Mouse (Mus musculus) heart, embryonic 15.5 days (tissue): Measurements from ENCODE around the gene Slc26a8. TPM values are rescaled to one million over a fixed set of nuclear protein-coding genes. Genes with fewer than 3 reads are reported as not detected.

ENCODE experiments used
- ATAC-seq: fragments of 200-750 bp; cut with Nextera tagmentation; replicated peaks from 2 replicates; pipeline ENCODE4 v1.8.0; 2017; ENCODE audit warnings: low read depth, moderate TSS enrichment; ENCODE audit not compliant: insufficient number of reproducible peaks, insufficient read depth, low FRiP score
- H3K27ac ChIP-seq: fragments of 300-500 bp; sonication (generic); 2 replicates; pipeline ENCODE4 v1.5.1; 2015; ENCODE audit warnings: mild to moderate bottlenecking, inconsistent platforms
- H3K27me3 ChIP-seq: fragments of 300-500 bp; sonication (generic); 2 replicates; pipeline ENCODE4 v1.6.1; 2015; ENCODE audit warnings: inconsistent platforms
- H3K36me3 ChIP-seq: fragments of 300-500 bp; sonication (generic); 2 replicates; pipeline ENCODE4 v1.6.1; 2015; ENCODE audit warnings: mild to moderate bottlenecking, inconsistent platforms
- H3K4me1 ChIP-seq: fragments of 300-500 bp; sonication (generic); replicated peaks from 2 replicates; pipeline ENCODE4 v1.6.1; 2015; ENCODE audit warnings: inconsistent platforms
- H3K4me2 ChIP-seq: fragments of 300-500 bp; sonication (generic); 2 replicates; pipeline ENCODE4 v1.6.1; 2015; ENCODE audit warnings: inconsistent platforms, mild to moderate bottlenecking, moderate library complexity
- H3K4me3 ChIP-seq: fragments of 300-500 bp; sonication (generic); 2 replicates; pipeline ENCODE4 v1.5.1; 2015; ENCODE audit warnings: mild to moderate bottlenecking, inconsistent platforms
- H3K9ac ChIP-seq: fragments of 300-500 bp; sonication (generic); 2 replicates; pipeline ENCODE4 v1.6.1; 2015; ENCODE audit warnings: mild to moderate bottlenecking, inconsistent platforms
- H3K9me3 ChIP-seq: fragments of 300-500 bp; sonication (generic); replicated peaks from 2 replicates; pipeline ENCODE4 v1.6.1; 2016; ENCODE audit warnings: inconsistent platforms
- WGBS: fragments of 180-500 bp; shearing (Covaris S2); methylation state at CpG from one replicate; pipeline ENCODE4 v1.1.7; 2015; ENCODE audit warnings: mixed read lengths; 5-methylcytosine and 5-hydroxymethylcytosine counted together
- polyA plus RNA-seq: library from polyadenylated mRNA; unstranded; fragments of >200 nt; fragmentation: Nextera tagmentation; extraction: Ambion mirVana; gene quantifications from 2 replicates; pipeline ENCODE4 v1.2.1, GENCODE M21; 2015

Slc26a8 gene
- polyA plus RNA-seq, 1 experiment from 2014 or later = 0.23 TPM

GRCm38 (mm10) chr17:28711237-28711636, 21.2 kb upstream of the Slc26a8 start:
- Histone ChIP-seq H3K4me1 (peaks cover 29% of the 10 kb centered on the region), H3K9ac (no peak overlapping the region), H3K9me3 (no peaks in the 10 kb centered on the region), H3K36me3 (peaks cover 25% of the 10 kb centered on the region), H3K4me3 (no peak overlapping the region), H3K27me3 (no peaks in the 10 kb centered on the region), H3K4me2 (no peak overlapping the region), H3K27ac (no peak overlapping the region)
- ATAC-seq = no peak
- WGBS = 87% methylated on average over 6 of the region's 6 CpGs

GRCm38 (mm10) chr17:28710291-28710688, 20.3 kb upstream of the Slc26a8 start:
- peaks cover 17% of the 10 kb centered on the region for H3K36me3 ChIP-seq
- peaks cover 29% of the 10 kb centered on the region for H3K4me1 ChIP-seq
- no peak overlapping the region for H3K27ac ChIP-seq
- no peak overlapping the region for H3K4me2 ChIP-seq
- 85% methylated on average over 8 of the region's 8 CpGs for WGBS
- no peaks in the 10 kb centered on the region for H3K9me3 ChIP-seq
- H3K9ac ChIP-seq = no peak overlapping the region
- H3K27me3 ChIP-seq = no peaks in the 10 kb centered on the region
- no peak overlapping the region for H3K4me3 ChIP-seq
- ATAC-seq = no peak

- Histone ChIP-seq H3K36me3 (peaks cover 11% of the 10 kb centered on the region), H3K27ac (no peak overlapping the region), H3K9me3 (no peaks in the 10 kb centered on the region), H3K4me2 (no peak overlapping the region), H3K4me1 (peaks cover 33% of the 10 kb centered on the region), H3K27me3 (no peaks in the 10 kb centered on the region), H3K4me3 (no peak overlapping the region), H3K9ac (no peak overlapping the region)
- WGBS = 82% methylated on average over 8 of the region's 8 CpGs
- ATAC-seq = no peak
These were observed 19.7 kb upstream of the Slc26a8 start for GRCm38 (mm10) chr17:28709552-28710290.

GRCm38 (mm10) chr17:28708989-28709388, 19.0 kb upstream of the Slc26a8 start:
- H3K9me3 ChIP-seq = no peaks in the 10 kb centered on the region
- no peaks in the 10 kb centered on the region for H3K27me3 ChIP-seq
- H3K4me3 ChIP-seq = no peak overlapping the region
- ATAC-seq = no peak
- peaks cover 33% of the 10 kb centered on the region for H3K4me1 ChIP-seq
- WGBS = 44% methylated on average over 2 of the region's 2 CpGs
- H3K27ac ChIP-seq = no peak overlapping the region
- no peak overlapping the region for H3K4me2 ChIP-seq
- no peak overlapping the region for H3K9ac ChIP-seq
- H3K36me3 ChIP-seq = peaks cover 4% of the 10 kb centered on the region

GRCm38 (mm10) chr17:28707816-28708215, 17.8 kb upstream of the Slc26a8 start:
- no peak overlapping the region for H3K4me2 ChIP-seq
- peaks cover 36% of the 10 kb centered on the region for H3K4me1 ChIP-seq
- ATAC-seq = no peak
- no peaks in the 10 kb centered on the region for H3K9me3 ChIP-seq
- 84% methylated on average over 2 of the region's 2 CpGs for WGBS
- no peaks in the 10 kb centered on the region for H3K27me3 ChIP-seq
- no peaks in the 10 kb centered on the region for H3K36me3 ChIP-seq
- no peak overlapping the region for H3K4me3 ChIP-seq
- no peak overlapping the region for H3K9ac ChIP-seq
- H3K27ac ChIP-seq = no peak overlapping the region

- no peak overlapping the region for H3K4me3 ChIP-seq
- no peaks in the 10 kb centered on the region for H3K9me3 ChIP-seq
- H3K27ac ChIP-seq = no peak overlapping the region
- no peak overlapping the region for H3K9ac ChIP-seq
- no peak for ATAC-seq
- H3K4me1 ChIP-seq = peaks cover 36% of the 10 kb centered on the region
- WGBS = 90% methylated on average over 3 of the region's 3 CpGs
- H3K36me3 ChIP-seq = no peaks in the 10 kb centered on the region
- H3K4me2 ChIP-seq = no peak overlapping the region
- H3K27me3 ChIP-seq = no peaks in the 10 kb centered on the region
These were observed 17.1 kb upstream of the Slc26a8 start for GRCm38 (mm10) chr17:28707136-28707627.

GRCm38 (mm10) chr17:28706697-28707096, 16.7 kb upstream of the Slc26a8 start:
- no peak for ATAC-seq
- H3K27me3 ChIP-seq = no peaks in the 10 kb centered on the region
- H3K27ac ChIP-seq = no peak overlapping the region
- no peak overlapping the region for H3K9ac ChIP-seq
- H3K9me3 ChIP-seq = no peaks in the 10 kb centered on the region
- H3K4me3 ChIP-seq = no peak overlapping the region
- H3K4me1 ChIP-seq = peaks cover 36% of the 10 kb centered on the region
- WGBS = 28% methylated on average over 1 of the region's 1 CpGs
- H3K4me2 ChIP-seq = no peak overlapping the region
- H3K36me3 ChIP-seq = no peaks in the 10 kb centered on the region

- no peak overlapping the region for H3K4me3 ChIP-seq
- no peaks in the 10 kb centered on the region for H3K9me3 ChIP-seq
- no peak overlapping the region for H3K9ac ChIP-seq
- H3K4me2 ChIP-seq = no peak overlapping the region
- H3K4me1 ChIP-seq = peaks cover 33% of the 10 kb centered on the region
- whole genome bisulfite sequencing = 34% methylated on average over 2 of the region's 2 CpGs
- ATAC-seq = no peak
- H3K36me3 ChIP-seq = no peaks in the 10 kb centered on the region
- H3K27ac ChIP-seq = peak overlapping the region; percentile 53
- no peaks in the 10 kb centered on the region for H3K27me3 ChIP-seq
These were observed 12.6 kb upstream of the Slc26a8 start for GRCm38 (mm10) chr17:28702646-28703045.

- no peaks in the 10 kb centered on the region for H3K9me3 ChIP-seq
- ATAC-seq = no peak
- WGBS = 74% methylated on average over 3 of the region's 3 CpGs
- no peak overlapping the region for H3K4me3 ChIP-seq
- H3K9ac ChIP-seq = no peak overlapping the region
- H3K4me1 ChIP-seq = peaks cover 40% of the 10 kb centered on the region
- H3K4me2 ChIP-seq = no peak overlapping the region
- peak overlapping the region; percentile 53 for H3K27ac ChIP-seq
- H3K36me3 ChIP-seq = no peaks in the 10 kb centered on the region
- no peaks in the 10 kb centered on the region for H3K27me3 ChIP-seq
These were observed 11.7 kb upstream of the Slc26a8 start for GRCm38 (mm10) chr17:28701737-28702136.

- Histone ChIP-seq H3K27ac (no peak overlapping the region), H3K36me3 (no peaks in the 10 kb centered on the region), H3K27me3 (no peaks in the 10 kb centered on the region), H3K4me1 (peaks cover 43% of the 10 kb centered on the region), H3K9me3 (no peaks in the 10 kb centered on the region), H3K4me3 (no peak overlapping the region), H3K4me2 (no peak overlapping the region), H3K9ac (no peak overlapping the region)
- ATAC-seq = no peak
- 88% methylated on average over 4 of the region's 4 CpGs for WGBS
These were observed 11.1 kb upstream of the Slc26a8 start for GRCm38 (mm10) chr17:28701171-28701570.

GRCm38 (mm10) chr17:28699789-28700188, 9.8 kb upstream of the Slc26a8 start:
- no peaks in the 10 kb centered on the region for H3K9me3 ChIP-seq
- ATAC-seq = no peak
- H3K36me3 ChIP-seq = no peaks in the 10 kb centered on the region
- H3K27ac ChIP-seq = no peak overlapping the region
- no peak overlapping the region for H3K4me2 ChIP-seq
- no peak overlapping the region for H3K4me3 ChIP-seq
- H3K9ac ChIP-seq = no peak overlapping the region
- H3K27me3 ChIP-seq = no peaks in the 10 kb centered on the region
- peaks cover 40% of the 10 kb centered on the region for H3K4me1 ChIP-seq
- WGBS = 69% methylated on average over 7 of the region's 7 CpGs

GRCm38 (mm10) chr17:28698672-28699071, 8.6 kb upstream of the Slc26a8 start:
- no peak for ATAC-seq
- 72% methylated on average over 2 of the region's 2 CpGs for WGBS
- no peaks in the 10 kb centered on the region for H3K36me3 ChIP-seq
- peaks cover 45% of the 10 kb centered on the region for H3K4me1 ChIP-seq
- no peaks in the 10 kb centered on the region for H3K27me3 ChIP-seq
- no peak overlapping the region for H3K4me3 ChIP-seq
- no peak overlapping the region for H3K9ac ChIP-seq
- no peaks in the 10 kb centered on the region for H3K9me3 ChIP-seq
- H3K4me2 ChIP-seq = no peak overlapping the region
- H3K27ac ChIP-seq = no peak overlapping the region
